Mouse (Mus musculus): ENCODE measurements around the gene Mtrr.
"Not testable (repeated sequence)": the region's sequence is repeated elsewhere in the genome, so short reads cannot be mapped to it uniquely, and the experiment has no call there.

The Mtrr gene

GRCm38 (mm10) chr13:68568110-68568509 lies 13.8 kb downstream of the Mtrr start:
- no peak for DNase-seq

GRCm38 (mm10) chr13:68553391-68553790 lies 28.6 kb downstream of the Mtrr start:
- not testable (repeated sequence) for DNase-seq
